Mouse (Mus musculus) embryonic fibroblast, embryonic 13.5 days (primary cell): ENCODE measurements around the gene Hypm.

Experiments used
- CTCF ChIP-seq: IDR thresholded peaks from 2 replicates; pipeline ENCODE4 v1.5.1; 2011; ENCODE audit warnings: mild to moderate bottlenecking, control low read depth, low read length, moderate library complexity, borderline replicate concordance; ENCODE audit not compliant: insufficient read depth
- POLR2A ChIP-seq: IDR thresholded peaks from 2 replicates; pipeline ENCODE4 v1.6.1; 2011; ENCODE audit warnings: low read depth, mild to moderate bottlenecking, control low read depth, low read length, moderate library complexity

DNA sequence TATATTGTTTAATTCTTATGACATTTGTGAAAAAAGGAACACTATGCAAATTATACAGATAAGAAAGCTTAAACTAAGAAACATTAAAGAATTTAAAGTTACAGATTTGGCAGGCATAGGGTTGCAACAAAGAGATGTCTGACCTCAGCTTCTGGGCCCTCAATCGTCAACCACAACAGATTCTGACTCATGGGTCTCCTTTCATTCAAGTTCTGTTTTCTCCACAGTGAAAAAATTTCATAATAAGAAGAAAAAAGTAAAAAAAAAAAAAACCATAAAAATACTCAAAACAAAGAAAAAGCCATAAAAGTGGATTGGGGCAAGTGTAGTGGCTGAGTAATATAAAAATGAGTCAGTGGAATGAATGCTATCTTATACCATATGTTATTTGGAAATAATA, 36.6 kb upstream of the Hypm start:
- no peak for TF ChIP-seq CTCF
- no peak for TF ChIP-seq POLR2A
